Mouse (Mus musculus): ENCODE results near the gene Plcd3.

DNA sequence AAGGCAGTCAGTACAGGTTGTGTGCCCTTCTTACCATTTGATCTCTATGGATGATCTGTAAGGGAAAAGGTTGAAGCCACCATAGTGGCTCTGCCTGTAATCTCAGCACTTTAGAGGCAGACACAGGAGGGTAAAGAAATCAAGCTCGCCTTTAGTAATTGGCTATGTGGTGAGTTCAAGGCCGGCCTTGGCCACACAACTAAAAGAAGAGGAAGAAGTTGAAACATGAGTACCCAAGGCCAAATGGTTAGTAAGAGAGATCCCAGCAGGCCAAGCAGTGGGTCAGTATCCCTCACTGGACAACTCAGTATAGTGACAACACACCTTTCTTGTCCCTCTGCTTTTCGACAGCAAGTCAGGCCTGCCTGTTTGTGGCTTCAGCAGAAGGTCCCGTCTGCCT lies 48.3 kb upstream of the Plcd3 start:
- TF ChIP-seq POLR2A (IDR thresholded peaks at IDR 0.05; ENCODE audit: insufficient read length, low read depth) (no peak), POLR2AphosphoS2 (IDR thresholded peaks at IDR 0.05; ENCODE audit: insufficient read length, low read depth) (no peak), E2F4 (IDR thresholded peaks at IDR 0.05; ENCODE audit: insufficient read depth) (no peak), TCF12 (IDR thresholded peaks at IDR 0.05; ENCODE audit: insufficient read depth, poor library complexity, severe bottlenecking) (no peak), USF1 (IDR thresholded peaks at IDR 0.05; ENCODE audit: low read depth) (no peak), MAX (IDR thresholded peaks at IDR 0.05; ENCODE audit: low read depth) (no peak)

Data from myocyte (in vitro differentiated cells).